Mouse (Mus musculus): ENCODE measurements at regions not wholly inside any gene's neighbourhood (a gene's known extent, or its start where the extent isn't known, plus 50 kb on each side); places are given as distances from the start of the nearest gene placed in this dataset.

DNA sequence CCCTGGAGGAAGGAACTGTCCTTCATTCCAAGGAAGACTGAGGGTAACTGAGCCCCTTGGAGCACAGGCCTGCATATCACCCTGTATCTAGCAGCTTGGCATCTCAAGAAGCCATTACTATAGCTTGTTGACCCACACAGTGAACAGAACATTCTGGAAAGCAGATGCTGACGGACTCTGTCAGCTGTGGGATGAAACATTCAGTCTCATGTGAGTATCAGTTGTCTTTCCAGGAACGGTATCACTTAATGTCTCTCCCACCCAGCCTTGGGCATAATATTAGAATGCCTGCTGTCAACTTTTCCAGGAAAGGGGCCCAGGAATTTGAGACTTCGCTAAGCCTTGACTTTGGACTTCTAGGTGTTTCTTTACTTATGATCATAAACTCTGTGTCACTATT lies 76.3 kb upstream of the Egln3 start:
- Histone ChIP-seq H3K9ac (ENCODE audit: low read depth, low read length) (no peak overlapping the region), H3K27me3 (ENCODE audit: control insufficient read depth, insufficient read depth, low read depth, low read length) (no peaks in the 10 kb centered on the region), H3K4me3 (ENCODE audit: low read depth, low read length) (no peak overlapping the region), H3K27ac (ENCODE audit: low read length) (no peak overlapping the region), H3K4me2 (ENCODE audit: low read depth, low read length) (no peak overlapping the region), H3K36me3 (ENCODE audit: control insufficient read depth, insufficient read depth) (no peaks in the 10 kb centered on the region), H3K4me1 (ENCODE audit: control insufficient read depth, low read depth, low read length) (no peaks in the 10 kb centered on the region), H3K9me3 (replicated peaks; ENCODE audit: control insufficient read depth, low read length) (no peaks in the 10 kb centered on the region)
- no peak for ATAC-seq (ENCODE audit: low read depth)
- WGBS (ENCODE audit: insufficient replicate concordance), result 75% methylated on average over 3 of the region's 3 CpGs

- no peak overlapping the region for H3K4me2 ChIP-seq (ENCODE audit: low read depth, low read length)
- no peaks in the 10 kb centered on the region for H3K27me3 ChIP-seq (ENCODE audit: control insufficient read depth, insufficient read depth, low read depth, low read length)
- no peak overlapping the region for H3K9ac ChIP-seq (ENCODE audit: low read depth, low read length)
- H3K9me3 ChIP-seq (replicated peaks; ENCODE audit: control insufficient read depth, low read length), result no peaks in the 10 kb centered on the region
- H3K4me1 ChIP-seq (ENCODE audit: control insufficient read depth, low read depth, low read length), result no peaks in the 10 kb centered on the region
- no peak for ATAC-seq (ENCODE audit: low read depth)
- no peak overlapping the region for H3K4me3 ChIP-seq (ENCODE audit: low read depth, low read length)
- no peaks in the 10 kb centered on the region for H3K36me3 ChIP-seq (ENCODE audit: control insufficient read depth, insufficient read depth)
- WGBS (ENCODE audit: insufficient replicate concordance), result 54% methylated on average over 7 of the region's 7 CpGs
- no peak overlapping the region for H3K27ac ChIP-seq (ENCODE audit: low read length)
Measured at GRCm38 (mm10) chr12:54276978-54277537, 73.4 kb upstream of the Egln3 start.

GRCm38 (mm10) chr12:54273506-54273905 lies 69.8 kb upstream of the Egln3 start:
- Histone ChIP-seq H3K9me3 (replicated peaks; ENCODE audit: control insufficient read depth, low read length) (no peaks in the 10 kb centered on the region), H3K27ac (ENCODE audit: low read length) (no peak overlapping the region), H3K4me3 (ENCODE audit: low read depth, low read length) (no peak overlapping the region), H3K36me3 (ENCODE audit: control insufficient read depth, insufficient read depth) (no peaks in the 10 kb centered on the region), H3K4me1 (ENCODE audit: control insufficient read depth, low read depth, low read length) (no peaks in the 10 kb centered on the region), H3K27me3 (ENCODE audit: control insufficient read depth, insufficient read depth, low read depth, low read length) (no peaks in the 10 kb centered on the region), H3K9ac (ENCODE audit: low read depth, low read length) (no peak overlapping the region), H3K4me2 (ENCODE audit: low read depth, low read length) (no peak overlapping the region)
- WGBS (ENCODE audit: insufficient replicate concordance), result 70% methylated on average over 4 of the region's 4 CpGs
- no peak for ATAC-seq (ENCODE audit: low read depth)

DNA sequence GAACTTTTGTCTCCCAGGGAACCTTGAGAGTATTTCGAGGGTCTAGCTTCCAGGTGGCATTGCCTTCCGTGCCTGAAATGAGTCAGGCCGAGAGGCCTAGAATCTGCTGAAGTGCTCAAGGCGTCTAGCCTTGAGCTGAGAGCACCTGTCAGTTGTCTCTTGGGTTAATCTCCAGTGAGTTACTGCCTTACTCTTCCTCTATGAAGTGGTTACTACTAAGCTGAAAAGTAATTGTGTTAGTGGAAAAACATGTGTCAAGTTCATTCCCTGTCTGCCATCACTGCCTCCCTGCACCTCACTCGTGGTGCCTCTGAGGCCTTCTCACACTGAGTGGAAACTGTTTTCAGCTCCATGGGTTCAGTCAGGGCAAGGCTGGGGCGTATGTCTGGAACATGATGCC lies 69.0 kb upstream of the Egln3 start:
- Histone ChIP-seq H3K4me1 (ENCODE audit: control insufficient read depth, low read depth, low read length) (no peaks in the 10 kb centered on the region), H3K9me3 (replicated peaks; ENCODE audit: control insufficient read depth, low read length) (no peaks in the 10 kb centered on the region), H3K4me3 (ENCODE audit: low read depth, low read length) (no peak overlapping the region), H3K27me3 (ENCODE audit: control insufficient read depth, insufficient read depth, low read depth, low read length) (no peaks in the 10 kb centered on the region), H3K36me3 (ENCODE audit: control insufficient read depth, insufficient read depth) (no peaks in the 10 kb centered on the region), H3K27ac (ENCODE audit: low read length) (no peak overlapping the region), H3K4me2 (ENCODE audit: low read depth, low read length) (no peak overlapping the region), H3K9ac (ENCODE audit: low read depth, low read length) (no peak overlapping the region)
- WGBS (ENCODE audit: insufficient replicate concordance), result 66% methylated on average over 6 of the region's 6 CpGs
- no peak for ATAC-seq (ENCODE audit: low read depth)

DNA sequence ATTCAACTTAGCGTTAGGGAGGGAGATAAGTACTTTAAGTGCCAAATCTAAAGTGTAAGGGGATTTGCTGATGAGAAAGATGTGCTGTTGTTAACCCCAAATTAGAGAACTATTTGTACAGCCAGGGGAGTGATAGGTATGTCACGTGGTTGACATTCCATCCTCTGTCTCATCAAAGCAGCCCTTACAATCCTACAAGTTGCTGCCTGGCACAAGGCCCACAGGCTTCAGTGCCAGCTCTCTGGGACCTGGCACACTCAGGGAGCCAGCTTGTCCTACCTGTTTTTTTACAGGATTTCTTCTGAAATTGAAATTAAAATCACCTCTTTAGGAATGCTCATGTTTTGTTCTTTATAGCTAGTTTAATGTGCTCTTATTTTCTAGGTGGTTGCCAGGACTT lies 68.6 kb upstream of the Egln3 start:
- no peak overlapping the region for H3K9ac ChIP-seq (ENCODE audit: low read depth, low read length)
- WGBS (ENCODE audit: insufficient replicate concordance), result 59% methylated on average over 2 of the region's 2 CpGs
- H3K27me3 ChIP-seq (ENCODE audit: control insufficient read depth, insufficient read depth, low read depth, low read length), result no peaks in the 10 kb centered on the region

DNA sequence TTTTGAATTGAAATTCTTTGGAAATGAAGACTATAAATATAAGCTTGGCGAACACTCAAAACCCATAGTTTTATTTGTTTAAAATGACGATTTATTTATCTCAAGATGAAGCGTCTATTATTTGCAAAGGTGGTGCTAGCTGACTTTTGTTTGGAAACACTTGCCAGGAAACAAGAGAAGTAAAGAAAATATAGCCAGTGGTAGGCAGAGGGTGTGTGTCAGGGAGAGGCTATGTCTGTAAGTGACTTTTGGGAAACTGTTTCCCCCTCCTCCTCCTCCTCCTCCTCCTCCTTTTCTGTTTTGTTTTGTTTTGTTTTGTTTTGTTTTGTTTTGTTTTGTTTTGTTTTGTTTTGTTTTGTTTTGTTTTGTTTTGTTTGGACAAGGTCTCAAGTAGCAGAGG lies 62.2 kb upstream of the Egln3 start:
- H3K4me1 ChIP-seq (ENCODE audit: control insufficient read depth, low read depth, low read length), result no peaks in the 10 kb centered on the region; the same call in 1 of the 2 replicates
- no peak overlapping the region for H3K4me2 ChIP-seq (ENCODE audit: low read depth, low read length)
- no peak overlapping the region for H3K27ac ChIP-seq (ENCODE audit: low read length)
- no peak overlapping the region for H3K4me3 ChIP-seq (ENCODE audit: low read depth, low read length)
- ATAC-seq (ENCODE audit: low read depth), result no peak
- 73% methylated on average over 3 of the region's 3 CpGs for WGBS (ENCODE audit: insufficient replicate concordance)
- H3K27me3 ChIP-seq (ENCODE audit: control insufficient read depth, insufficient read depth, low read depth, low read length), result no peaks in the 10 kb centered on the region
- H3K9me3 ChIP-seq (replicated peaks; ENCODE audit: control insufficient read depth, low read length), result no peaks in the 10 kb centered on the region
- H3K9ac ChIP-seq (ENCODE audit: low read depth, low read length), result no peak overlapping the region
- no peaks in the 10 kb centered on the region for H3K36me3 ChIP-seq (ENCODE audit: control insufficient read depth, insufficient read depth)

More for the DNA sequence above, 68.6 kb upstream of the Egln3 start:
- Histone ChIP-seq H3K36me3 (ENCODE audit: control insufficient read depth, insufficient read depth) (no peaks in the 10 kb centered on the region), H3K27ac (ENCODE audit: low read length) (no peak overlapping the region), H3K9me3 (replicated peaks; ENCODE audit: control insufficient read depth, low read length) (no peaks in the 10 kb centered on the region), H3K4me3 (ENCODE audit: low read depth, low read length) (no peak overlapping the region), H3K4me2 (ENCODE audit: low read depth, low read length) (no peak overlapping the region), H3K4me1 (ENCODE audit: control insufficient read depth, low read depth, low read length) (no peaks in the 10 kb centered on the region)
- ATAC-seq (ENCODE audit: low read depth), result no peak

- no peaks in the 10 kb centered on the region for H3K36me3 ChIP-seq (ENCODE audit: control insufficient read depth, insufficient read depth)
- no peak overlapping the region for H3K9ac ChIP-seq (ENCODE audit: low read depth, low read length)
- WGBS (ENCODE audit: insufficient replicate concordance), result 55% methylated on average over 14 of the region's 14 CpGs
- no peak for ATAC-seq (ENCODE audit: low read depth)
- H3K4me2 ChIP-seq (ENCODE audit: low read depth, low read length), result no peak overlapping the region
- H3K27me3 ChIP-seq (ENCODE audit: control insufficient read depth, insufficient read depth, low read depth, low read length), result no peaks in the 10 kb centered on the region
- no peak overlapping the region for H3K27ac ChIP-seq (ENCODE audit: low read length)
- no peaks in the 10 kb centered on the region for H3K9me3 ChIP-seq (replicated peaks; ENCODE audit: control insufficient read depth, low read length)
- H3K4me3 ChIP-seq (ENCODE audit: low read depth, low read length), result no peak overlapping the region
- no peaks in the 10 kb centered on the region; the same call in 1 of the 2 replicates for H3K4me1 ChIP-seq (ENCODE audit: control insufficient read depth, low read depth, low read length)
Measured at GRCm38 (mm10) chr12:54264893-54265835, 61.5 kb upstream of the Egln3 start.

- H3K4me2 ChIP-seq (ENCODE audit: low read depth, low read length), result no peak overlapping the region
- no peaks in the 10 kb centered on the region for H3K27me3 ChIP-seq (ENCODE audit: control insufficient read depth, insufficient read depth, low read depth, low read length)
- H3K4me1 ChIP-seq (ENCODE audit: control insufficient read depth, low read depth, low read length), result no peaks in the 10 kb centered on the region; the same call in 1 of the 2 replicates
- no peak overlapping the region for H3K27ac ChIP-seq (ENCODE audit: low read length)
- H3K4me3 ChIP-seq (ENCODE audit: low read depth, low read length), result no peak overlapping the region
- ATAC-seq (ENCODE audit: low read depth), result no peak
- WGBS (ENCODE audit: insufficient replicate concordance), result 29% methylated on average over 4 of the region's 4 CpGs
- H3K9me3 ChIP-seq (replicated peaks; ENCODE audit: control insufficient read depth, low read length), result no peaks in the 10 kb centered on the region
- H3K36me3 ChIP-seq (ENCODE audit: control insufficient read depth, insufficient read depth), result no peaks in the 10 kb centered on the region
- no peak overlapping the region for H3K9ac ChIP-seq (ENCODE audit: low read depth, low read length)
Measured at GRCm38 (mm10) chr12:54264418-54264733, 60.7 kb upstream of the Egln3 start.

DNA sequence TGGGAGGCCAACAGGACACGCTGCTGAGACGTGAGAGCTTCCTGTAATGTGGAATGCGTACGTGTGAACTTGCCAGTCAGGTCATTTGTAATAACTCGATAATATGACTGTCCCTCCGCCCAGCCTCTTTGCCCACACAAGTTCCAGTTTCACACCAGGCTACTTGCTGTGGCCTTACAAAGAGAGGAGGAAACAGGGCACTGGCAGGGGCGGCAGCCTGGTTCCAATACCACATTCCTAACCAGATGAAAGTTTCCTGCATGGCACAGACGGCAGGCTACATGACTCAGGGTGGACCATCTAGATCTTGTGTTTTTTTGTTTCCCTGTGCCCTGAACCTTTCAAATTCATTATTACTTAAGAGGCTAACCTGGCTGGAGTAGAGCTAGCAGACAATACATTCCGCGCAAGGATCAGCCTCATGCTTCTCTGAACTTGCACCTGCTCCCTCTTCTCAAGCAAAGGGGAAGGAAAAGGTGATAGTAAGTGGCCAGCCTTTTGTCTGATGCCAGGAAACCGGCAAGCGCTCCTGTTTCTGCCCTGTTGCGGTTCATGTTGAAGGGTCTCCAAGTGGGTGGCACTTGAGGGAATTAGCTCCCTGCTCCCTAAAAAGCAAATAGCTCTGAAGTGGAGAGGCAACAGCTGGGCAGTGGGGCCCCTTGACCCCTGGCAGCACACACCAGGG lies 60.2 kb upstream of the Egln3 start:
- Histone ChIP-seq H3K4me1 (ENCODE audit: control insufficient read depth, low read depth, low read length) (no peaks in the 10 kb centered on the region; the same call in 1 of the 2 replicates), H3K9ac (ENCODE audit: low read depth, low read length) (no peak overlapping the region), H3K4me3 (ENCODE audit: low read depth, low read length) (no peak overlapping the region), H3K36me3 (ENCODE audit: control insufficient read depth, insufficient read depth) (no peaks in the 10 kb centered on the region), H3K27me3 (ENCODE audit: control insufficient read depth, insufficient read depth, low read depth, low read length) (no peaks in the 10 kb centered on the region), H3K9me3 (replicated peaks; ENCODE audit: control insufficient read depth, low read length) (no peaks in the 10 kb centered on the region), H3K27ac (ENCODE audit: low read length) (no peak overlapping the region), H3K4me2 (ENCODE audit: low read depth, low read length) (no peak overlapping the region)
- 41% methylated on average over 13 of the region's 13 CpGs for WGBS (ENCODE audit: insufficient replicate concordance)
- ATAC-seq (ENCODE audit: low read depth), result no peak

Measured in liver, embryonic 16.5 days (tissue).